Mouse (Mus musculus): Measurements from ENCODE around the gene Dytn.
"Not testable (repeated sequence)": the region's sequence is repeated elsewhere in the genome, so short reads cannot be mapped to it uniquely, and the experiment has no call there.

The Dytn gene

DNA sequence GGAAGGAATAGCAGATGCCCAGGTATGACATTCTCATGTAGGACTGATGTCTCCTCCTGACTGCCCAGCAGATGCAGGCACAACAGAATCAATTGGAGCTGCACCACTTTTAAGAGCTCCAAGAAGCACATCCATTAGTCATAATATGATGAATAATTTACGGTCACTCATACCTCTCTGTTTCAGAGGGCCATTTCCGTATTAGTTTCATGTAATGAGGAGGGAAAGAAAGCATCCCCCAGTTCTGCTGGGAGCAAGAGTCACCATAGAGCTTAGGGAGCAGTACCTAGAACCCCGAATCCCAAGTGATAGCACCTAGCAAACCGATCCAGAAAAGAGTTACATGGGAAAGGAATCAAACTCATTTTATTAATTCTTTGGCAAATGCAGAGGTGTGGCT is at the start of gene Dytn:
Dytn (minus strand) TSS at position 101 of the 400 bp plus-strand sequence.
- no peak for DNase-seq (ENCODE audit: low read depth)

DNA sequence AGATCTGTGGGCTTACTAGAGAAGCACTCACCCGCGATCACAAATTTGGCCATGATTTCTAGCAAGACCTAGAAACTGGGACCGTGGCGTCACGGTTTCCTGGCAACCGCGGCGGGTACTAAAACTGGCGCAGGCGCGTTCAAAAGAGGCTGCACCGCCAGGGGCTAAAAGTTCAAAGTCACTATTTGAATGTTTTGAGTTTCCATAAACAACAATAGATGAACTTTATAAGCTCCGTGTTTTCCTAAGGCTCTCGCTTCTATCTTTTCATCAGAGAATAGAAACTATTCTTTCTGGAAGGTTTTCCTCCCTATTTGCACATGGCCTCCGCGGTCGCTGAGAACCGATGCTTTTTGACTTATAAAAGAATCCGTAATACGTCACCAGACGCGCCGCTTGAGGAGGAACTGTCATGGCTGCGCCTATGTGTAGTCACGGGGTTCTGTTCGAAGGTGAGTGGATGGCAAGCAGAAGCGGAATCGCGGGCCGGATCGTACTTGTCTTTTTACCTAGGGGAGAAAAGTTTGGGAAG is 43.6 kb upstream of the Dytn start, which contains the start of the genes Mdh1b and Fastkd2:
Mdh1b (minus strand) TSS at position 79 of the 532 bp plus-strand sequence.
Fastkd2 (plus strand) TSS at position 375 of the 532 bp plus-strand sequence.
- DNase-seq (ENCODE audit: low read depth) = peak; percentile 95

DNA sequence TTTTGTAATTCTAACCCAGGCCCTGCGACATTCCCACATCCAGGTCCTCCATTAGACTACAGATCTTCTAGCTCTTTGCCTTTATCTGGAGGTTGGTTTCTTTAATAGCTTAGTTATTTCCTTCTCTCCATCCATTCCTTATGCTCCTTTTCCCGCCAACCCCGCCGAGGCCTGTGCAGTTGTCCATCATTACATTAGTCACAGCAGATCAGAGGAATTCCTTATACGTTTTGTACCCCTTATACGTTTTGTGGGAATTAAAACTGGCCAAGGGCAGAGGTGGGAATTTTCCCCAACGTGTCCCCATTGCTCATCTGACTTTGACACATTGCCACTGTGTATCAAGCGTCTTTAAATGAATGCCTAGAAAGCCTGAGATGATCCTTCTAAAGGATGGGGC is 43.1 kb upstream of the Dytn start:
- DNase-seq (ENCODE audit: low read depth) = no peak

DNA sequence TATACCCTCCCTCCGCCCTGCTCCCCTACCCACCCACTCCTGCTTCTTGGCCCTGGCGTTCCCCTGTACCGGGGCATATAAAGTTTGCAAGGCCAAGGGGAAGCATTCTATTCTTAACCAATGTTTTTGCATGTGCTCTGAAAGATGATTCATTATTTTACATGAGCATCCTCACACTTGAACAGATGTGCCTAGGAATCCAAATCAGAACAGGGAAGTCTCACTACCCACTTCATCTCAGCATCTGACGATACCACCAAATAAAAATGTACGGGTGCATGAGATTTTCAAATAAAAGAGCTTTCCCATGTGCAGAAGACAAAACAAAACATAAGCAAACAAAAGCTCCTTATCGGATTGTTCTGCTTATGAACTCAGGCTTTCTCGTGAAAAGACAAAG is 33.4 kb upstream of the Dytn start:
- no peak for DNase-seq (ENCODE audit: low read depth)

DNA sequence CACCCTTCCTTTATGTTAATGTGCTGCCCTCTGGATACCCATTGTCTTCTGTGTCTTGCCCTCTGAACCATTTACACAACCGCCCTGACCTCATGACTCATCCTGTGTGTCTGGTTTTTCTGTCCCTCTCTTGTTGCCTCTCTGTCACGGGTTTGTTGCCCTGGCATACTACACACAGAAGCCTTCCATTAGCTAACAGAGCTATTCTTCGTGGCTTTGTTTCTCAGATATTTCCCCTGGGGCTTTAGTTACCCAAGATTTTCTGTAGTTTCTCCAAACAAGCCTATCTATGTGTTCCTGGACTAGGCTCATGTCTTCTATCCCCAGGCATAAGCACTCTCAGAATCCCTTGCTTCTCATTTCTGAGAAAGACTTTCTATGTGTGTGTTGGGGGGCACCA is 22.1 kb upstream of the Dytn start:
- DNase-seq (ENCODE audit: low read depth) = no peak

DNA sequence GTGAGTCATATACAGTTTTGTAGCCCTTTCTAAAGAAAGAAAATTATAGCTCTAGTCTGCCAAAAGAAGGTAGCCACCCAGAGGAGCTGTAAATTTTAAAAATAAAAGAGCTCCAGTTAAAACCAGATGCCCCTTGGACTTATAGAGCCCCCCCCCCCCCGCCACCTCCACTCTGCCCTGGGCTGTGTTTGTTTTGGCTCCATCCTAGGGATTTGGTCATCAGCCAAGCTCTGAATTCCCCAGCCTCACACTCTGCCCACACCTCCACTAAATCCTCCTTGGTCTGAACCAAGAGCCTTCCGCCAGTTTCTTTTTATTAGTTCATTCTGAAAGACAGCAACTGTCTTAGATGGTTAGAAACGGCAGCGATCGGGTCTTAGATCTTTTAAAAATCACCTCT is 19.0 kb upstream of the Dytn start:
- DNase-seq (ENCODE audit: low read depth) = no peak

DNA sequence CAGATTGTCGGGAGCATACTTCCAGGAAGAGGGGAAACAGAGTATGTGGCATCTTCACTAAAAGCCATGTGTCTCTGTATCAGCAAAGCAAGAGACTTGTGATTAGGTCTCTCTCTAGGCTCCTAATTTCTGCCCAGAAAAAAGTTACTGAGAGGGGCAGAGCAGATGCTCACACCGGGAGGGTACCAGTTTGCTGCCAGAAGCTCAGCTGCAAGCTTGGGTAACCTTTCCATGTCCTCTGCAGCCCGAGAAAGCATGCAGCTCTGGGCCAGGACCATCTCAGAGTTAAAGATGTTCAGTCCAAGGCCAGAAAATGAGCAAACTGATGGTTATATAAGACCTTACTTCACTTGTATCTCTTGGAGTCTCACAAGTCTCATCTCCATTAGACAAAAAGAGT is 10.1 kb upstream of the Dytn start:
- no peak for DNase-seq (ENCODE audit: low read depth)

DNA sequence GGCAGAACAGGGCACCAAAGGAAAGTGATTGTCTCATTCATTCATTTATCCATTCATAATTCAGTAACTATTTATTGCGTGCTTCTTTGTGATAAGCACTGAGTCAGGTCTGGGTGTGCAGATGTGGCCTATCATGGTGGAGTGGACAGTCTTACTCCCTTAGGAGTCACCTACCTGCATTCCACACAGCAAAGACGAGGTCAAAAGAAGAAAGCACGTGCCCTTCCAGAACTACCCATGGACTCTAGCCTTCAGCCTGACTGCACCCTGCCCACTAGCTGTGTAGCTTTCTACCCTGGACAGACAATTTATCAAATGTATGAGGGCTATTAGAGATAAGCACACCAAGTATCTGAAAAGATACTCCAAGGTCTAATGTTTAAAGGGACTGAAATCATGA is 10.8 kb downstream of the Dytn start:
- DNase-seq (ENCODE audit: low read depth) = no peak

DNA sequence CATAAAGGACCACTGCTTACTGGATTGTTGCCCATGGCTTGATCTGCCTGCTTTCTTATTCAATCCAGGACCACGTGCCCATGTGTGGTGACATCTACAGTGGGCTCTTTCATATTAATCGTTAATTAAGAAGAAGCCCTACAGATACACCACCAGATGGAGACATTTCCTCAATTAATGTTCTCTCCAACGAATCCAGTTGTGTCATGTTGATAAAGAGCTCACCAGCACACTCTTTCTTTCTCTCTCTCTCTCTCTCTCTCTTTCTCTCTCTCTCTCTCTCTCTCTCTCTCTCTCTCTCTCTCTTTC is 17.9 kb downstream of the Dytn start:
- peak; percentile 41 for DNase-seq (ENCODE audit: low read depth)

DNA sequence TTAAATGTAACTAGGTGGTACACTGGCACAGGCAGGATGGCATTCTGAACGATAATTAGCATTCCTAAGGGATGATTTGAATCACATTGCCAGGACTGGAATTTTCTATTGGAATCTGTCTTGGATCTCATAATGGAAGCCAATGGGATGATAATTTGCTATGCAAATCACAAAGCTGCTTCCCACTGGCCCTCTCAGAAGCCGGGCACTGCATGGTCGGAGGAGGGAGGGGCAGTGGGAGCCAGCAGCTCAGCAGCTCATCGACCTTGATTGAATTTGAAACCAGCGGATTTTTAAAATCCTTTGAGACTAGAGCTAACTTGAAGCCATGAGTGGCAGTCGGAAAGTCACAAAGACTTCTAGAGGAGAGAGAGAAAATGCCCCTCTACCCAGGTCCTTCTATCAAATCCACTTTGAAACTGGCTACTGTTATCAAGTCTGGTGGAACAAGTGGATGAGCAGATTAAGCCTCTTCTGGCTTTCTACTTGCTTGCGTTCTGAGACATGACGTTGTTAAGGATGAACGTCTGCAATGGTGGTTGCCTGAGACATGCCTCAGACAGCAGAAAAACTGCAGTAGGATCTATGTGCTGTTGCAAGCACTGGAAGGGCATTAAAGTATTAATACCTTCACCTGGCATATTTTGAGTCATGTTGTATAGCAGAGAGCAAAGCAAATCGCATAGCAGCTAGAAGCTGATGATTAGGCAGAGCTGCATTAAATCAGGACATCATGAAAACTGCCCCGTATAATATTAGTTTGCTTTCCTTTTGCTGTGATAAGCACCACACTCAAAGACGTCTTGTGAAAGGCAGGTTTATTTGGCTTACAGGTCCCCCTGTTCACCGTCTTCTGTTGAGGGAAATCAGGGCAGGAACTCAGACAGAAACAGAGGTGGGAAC is 18.5 kb downstream of the Dytn start:
- no peak for DNase-seq (ENCODE audit: low read depth)

DNA sequence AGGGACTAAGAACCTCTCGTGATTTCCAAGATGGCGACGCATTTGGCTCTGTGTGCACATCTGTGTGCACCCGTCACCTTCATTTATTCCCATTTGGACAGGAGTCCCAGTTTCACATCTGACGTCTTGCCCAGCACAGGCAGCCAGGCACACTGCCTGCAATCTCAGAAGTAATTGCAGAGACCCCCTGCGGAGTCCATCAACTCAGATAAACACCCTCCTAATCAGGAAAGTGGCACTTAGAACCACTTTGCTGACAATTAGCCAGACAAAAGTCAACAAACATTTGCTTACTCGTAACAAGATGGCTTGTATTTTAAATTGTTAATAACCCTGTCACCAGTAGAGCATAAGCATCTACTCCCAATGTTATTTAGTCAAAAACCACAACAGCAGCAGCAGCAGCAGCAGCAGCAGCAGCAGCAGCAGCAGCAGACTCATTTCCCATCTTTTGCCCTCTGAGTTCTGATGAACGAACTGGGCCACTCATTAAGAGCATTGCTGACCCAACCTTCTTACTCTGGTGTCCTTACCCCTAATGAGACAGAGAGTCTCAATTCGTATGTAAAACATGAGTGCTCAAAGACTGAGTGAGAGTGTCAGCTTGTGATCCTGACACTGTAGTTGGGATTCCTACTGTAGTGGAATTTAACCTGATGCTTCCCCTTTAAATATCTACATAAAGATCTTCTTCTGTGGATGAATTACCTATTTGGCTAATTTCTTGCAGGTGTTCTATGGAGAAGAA is 19.4 kb downstream of the Dytn start:
- DNase-seq (ENCODE audit: low read depth) = no peak

DNA sequence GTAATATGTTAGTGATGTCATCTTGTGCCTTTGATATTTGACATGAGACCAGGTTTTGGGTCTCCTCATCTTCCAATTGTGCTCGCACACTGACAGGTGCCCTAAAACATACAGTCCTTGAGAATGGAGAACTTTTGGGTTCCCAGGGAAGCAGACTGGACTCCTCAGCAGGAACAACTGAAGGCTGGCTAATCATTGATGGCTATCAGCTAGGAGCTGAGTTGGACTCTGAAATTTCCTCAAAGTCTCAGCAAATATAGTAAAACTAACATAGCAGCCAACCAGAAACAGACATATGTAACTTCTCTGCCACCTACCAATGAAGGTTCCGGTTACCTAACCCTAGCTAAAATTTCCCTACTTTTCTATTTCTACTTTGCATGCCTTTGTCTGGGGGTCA is 20.6 kb downstream of the Dytn start:
- no peak for DNase-seq (ENCODE audit: low read depth)

DNA sequence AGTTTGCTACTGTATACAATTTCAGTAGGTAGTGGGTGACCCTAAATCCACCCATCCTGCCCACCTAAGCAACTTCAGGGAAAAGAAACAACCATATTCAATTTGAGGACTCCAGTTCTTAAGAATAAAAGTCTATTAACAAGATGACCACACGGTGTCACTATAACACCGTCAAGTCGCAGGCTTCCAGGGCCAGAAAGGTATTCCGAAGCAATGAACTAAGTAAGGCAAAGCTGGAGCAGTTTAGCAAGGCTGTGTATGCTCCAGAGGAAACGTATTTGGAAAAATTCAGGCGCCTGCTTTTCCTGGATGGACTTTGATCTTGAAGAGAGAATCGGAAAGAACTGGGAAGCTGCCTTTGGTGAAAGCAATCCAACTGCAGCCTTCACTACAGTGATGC is 27.1 kb downstream of the Dytn start:
- DNase-seq (ENCODE audit: low read depth) = peak; percentile 72

DNA sequence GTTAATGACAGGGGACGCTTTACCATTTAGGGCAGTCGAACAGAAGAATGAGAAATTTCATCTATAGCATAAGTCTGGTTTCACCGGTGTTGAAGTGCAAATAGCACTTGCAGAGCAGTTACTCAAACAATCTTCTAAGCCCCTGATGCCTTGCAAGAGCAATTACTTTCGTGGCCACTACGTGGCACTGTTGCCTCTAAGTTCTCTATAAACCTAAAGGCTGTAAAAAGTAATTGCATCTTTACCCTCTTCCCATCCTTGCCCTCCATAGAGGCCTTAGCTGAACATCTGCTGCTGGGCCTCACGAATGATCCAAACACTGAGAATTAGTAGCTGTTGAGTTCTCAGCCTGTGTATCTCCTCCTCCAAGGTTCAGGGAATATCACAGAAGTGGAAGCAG is 28.7 kb downstream of the Dytn start:
- peak; percentile 70 for DNase-seq (ENCODE audit: low read depth)

DNA sequence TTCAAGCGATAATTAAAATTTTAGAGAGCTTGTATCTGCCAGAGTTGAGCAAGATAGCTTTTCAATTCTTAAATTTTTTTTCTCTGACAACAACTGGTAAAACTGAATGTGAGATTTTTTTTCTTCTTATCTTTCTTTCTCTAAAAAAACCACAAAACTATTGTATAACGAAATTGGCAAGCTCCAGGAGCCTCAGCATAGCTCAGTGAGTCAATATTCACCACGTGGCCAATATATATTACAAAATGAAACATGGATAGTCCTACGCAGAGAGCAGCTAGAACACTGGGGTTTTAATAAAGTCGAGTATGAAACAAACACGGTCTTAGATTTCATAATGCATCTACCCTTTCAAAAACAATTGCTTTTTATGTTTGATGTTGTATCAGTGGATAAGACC is 46.8 kb downstream of the Dytn start:
- DNase-seq (ENCODE audit: low read depth) = no peak

DNA sequence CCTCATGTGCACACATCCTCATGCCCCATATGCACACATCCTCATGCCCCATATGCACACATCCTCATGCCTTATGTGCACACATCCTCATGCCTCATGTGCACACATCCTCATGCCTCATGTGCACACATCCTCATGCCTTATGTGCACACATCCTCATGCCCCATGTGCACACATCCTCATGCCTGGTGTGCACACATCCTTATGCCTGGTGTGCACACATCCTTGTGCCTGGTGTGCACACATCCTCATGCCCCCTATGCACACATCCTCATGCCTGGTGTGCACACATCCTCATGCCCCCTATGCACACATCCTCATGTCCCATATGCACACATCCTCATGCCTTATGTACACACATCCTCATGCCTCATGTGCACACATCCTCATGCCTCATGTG is 56.3 kb downstream of the Dytn start:
- DNase-seq (ENCODE audit: low read depth) = not testable (repeated sequence)

DNA sequence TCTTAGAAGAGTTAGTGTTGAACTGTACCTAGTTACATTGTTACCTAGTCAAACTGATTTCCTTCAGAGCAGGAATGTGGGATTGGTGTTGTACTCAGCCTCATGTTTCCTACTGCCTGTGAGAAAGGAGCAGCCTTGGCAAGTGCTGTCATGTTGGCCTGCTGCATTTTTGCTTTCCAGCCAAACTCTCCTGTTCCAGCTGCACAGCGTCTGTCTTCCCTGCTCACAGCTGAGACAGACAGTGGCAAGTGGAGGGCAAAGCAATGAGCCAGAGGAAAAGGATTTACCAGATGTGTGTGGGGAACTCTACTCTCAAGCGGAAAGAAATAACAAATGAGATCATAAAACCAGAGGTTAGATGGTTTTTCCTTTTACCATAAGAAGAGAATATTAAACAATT is 58.5 kb downstream of the Dytn start:
- DNase-seq (ENCODE audit: low read depth) = no peak

DNA sequence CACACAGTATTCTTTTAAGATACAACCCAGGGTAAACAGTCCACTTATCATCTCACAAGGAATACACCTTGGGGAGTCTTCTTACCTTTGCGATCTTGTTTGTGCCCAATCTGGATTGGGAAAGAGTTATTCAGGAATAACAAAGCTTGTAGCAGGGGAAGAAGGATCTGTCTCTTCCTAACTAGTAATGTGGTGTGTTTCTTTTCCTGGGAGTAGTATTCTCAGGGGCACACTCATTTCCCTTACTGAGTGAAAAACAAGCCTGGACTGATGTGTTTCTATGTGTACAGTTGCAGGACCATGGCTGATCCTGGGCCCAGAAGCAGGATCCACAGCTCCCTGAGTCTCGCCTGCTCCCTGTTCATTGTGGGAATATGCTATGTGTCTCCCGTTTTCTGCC is 71.1 kb downstream of the Dytn start, which contains the start of gene Gm39653:
Gm39653 (plus strand) TSS at position 301 of the 400 bp plus-strand sequence.
- no peak for DNase-seq (ENCODE audit: low read depth)

DNA sequence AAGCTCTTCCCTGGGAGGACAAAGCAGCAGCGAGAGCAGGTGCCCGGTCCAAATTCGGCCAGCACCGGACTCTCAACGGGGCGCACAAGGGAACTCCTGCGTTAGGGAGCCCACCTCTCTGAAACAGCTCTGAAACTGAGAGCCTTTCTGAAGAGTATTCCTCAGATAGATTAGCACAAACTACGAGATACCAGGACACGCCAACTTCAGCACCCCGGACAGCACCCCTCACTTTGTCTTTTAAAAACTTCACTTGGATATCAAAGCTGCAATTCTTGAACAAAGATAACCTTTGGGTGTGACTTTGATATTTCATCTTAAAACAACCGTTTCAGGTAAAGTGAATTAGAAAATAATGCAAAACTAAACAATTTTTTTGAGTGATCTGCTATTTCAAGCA is 72.1 kb downstream of the Dytn start:
- peak; percentile 10 for DNase-seq (ENCODE audit: low read depth)

DNA sequence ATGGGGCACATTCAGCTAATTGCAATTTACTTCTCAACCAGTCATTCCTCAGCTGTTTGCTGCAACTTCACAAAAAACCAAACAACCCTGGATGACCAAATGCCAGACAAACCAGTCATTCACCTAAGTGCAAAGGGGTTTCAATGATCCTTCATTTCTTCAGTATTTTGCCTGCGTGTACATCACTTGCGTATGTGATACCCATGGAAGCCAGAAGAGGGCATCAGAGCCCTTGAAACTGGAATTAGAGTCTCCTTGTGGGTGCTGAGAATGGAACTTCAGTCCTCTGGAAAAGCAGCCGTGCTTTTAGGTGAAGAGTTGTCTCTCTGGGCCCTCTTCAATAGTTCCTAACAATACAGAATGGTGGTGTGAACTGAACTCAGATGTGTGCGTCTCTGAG is 77.1 kb downstream of the Dytn start:
- DNase-seq (ENCODE audit: low read depth) = no peak

DNA sequence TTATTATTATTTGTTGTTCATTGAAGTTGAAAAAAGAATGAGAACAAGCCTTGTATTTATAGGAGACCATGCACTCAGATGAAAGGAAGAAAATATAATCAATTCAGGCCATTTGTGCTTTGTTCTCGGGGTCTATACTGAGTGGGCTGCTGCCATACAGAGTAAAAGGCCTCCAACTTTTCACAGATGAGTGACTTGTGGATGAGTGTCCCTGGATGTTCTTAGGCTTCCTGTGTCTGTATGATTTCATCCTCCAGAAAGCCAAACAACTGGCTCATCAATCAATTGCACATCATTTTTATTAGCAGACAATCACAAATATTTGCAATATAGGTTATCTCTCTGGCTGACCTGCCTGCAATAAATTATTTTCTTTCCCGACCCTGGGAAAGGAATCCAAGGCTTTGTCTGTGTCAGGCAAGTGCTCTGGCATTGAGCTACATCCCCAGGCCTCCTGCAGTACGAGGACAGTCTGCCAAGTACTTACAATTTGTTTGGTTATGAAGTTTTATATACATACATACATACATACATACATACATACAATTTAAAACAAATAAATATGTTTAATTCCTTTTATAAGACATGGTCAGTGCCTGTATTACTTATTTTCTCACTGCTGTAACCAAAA is 82.7 kb downstream of the Dytn start:
- DNase-seq (ENCODE audit: low read depth) = no peak

DNA sequence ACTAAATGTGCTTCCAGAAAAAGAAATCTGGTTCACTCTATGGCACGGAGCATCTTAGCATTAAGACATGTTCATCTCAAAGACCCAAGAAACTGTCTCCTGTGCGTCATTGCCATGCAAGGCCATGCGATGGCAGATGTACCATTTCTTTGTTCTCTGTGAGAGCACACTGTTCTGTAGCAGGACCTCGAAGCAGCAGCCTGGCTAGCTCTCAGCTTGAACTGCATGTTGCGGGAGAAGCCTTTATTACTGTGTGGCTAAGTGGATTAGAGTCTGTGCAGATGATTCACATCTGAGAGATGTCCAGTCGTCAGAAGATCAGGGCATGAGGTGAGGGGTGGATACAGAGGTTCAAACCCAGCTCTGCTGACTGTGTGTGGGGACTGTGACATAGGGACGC is 99.9 kb downstream of the Dytn start:
- no peak for DNase-seq (ENCODE audit: low read depth)

DNA sequence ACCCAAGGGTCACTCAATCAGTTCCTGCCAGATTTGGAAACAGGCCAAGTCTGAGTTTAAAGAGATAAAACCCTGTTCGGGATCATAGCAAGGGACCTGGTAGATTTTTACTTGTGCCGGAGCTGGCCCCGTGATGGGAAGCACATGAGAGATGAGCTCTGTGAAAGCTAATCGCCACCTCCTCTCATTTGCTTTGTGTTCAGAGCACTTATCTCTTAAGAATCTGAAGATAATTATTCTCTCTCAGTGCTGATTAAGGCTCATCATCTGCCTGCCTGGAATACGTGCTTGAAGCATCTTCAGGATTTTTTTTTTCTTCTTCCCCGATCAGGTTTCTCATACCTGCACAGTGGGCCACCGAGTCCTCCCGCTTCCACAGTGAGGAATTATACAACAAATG is 107.6 kb downstream of the Dytn start:
- no peak for DNase-seq (ENCODE audit: low read depth)
